Mouse (Mus musculus) large intestine, adult 2 months (tissue): Measurements from ENCODE around the gene Cdh22. TPM values are rescaled to one million over a fixed set of nuclear protein-coding genes. Genes with fewer than 3 reads are reported as not detected.

Source experiments
- DNase-seq: peaks from one replicate; pipeline ENCODE4 v3.0.0-alpha.2; 2012; ENCODE audit warnings: low read depth, low spot score
- WGBS: fragments of 180-500 bp; shearing (Covaris S2); methylation state at CpG from one replicate; pipeline ENCODE4 v1.1.7; 2018; 5-methylcytosine and 5-hydroxymethylcytosine counted together
- polyA plus RNA-seq: library from polyadenylated mRNA; depleted of rRNA; stranded (reverse); fragments of >200 nt; gene quantifications from 2 replicates; pipeline ENCODE4 v1.2.3, GENCODE M21; 2012; rRNA removed

The Cdh22 gene
- polyA plus RNA-seq, 1 experiment: 0.11 TPM

GRCm38 (mm10) chr2:165064489-165064888, 170.2 kb downstream of the Cdh22 start:
- WGBS: 53% methylated on average over 7 of the region's 7 CpGs

GRCm38 (mm10) chr2:165061638-165062433, 172.8 kb downstream of the Cdh22 start:
- DNase-seq: no peak
- 61% methylated on average over 16 of the region's 16 CpGs for WGBS

More at GRCm38 (mm10) chr2:165064489-165064888, 170.2 kb downstream of the Cdh22 start:
- no peak for DNase-seq

Other genes with a start within 250 kb of the Cdh22 start
- 18.1 and 22.0 TPM in 2 replicates for gene Ncoa5, start 200.0 kb downstream of the Cdh22 start, polyA plus RNA-seq
- gene Cd40, start 179.2 kb downstream of the Cdh22 start, polyA plus RNA-seq: 9.5 and 9.6 TPM in 2 replicates
- gene 1700025C18Rik, start 144.1 kb downstream of the Cdh22 start, polyA plus RNA-seq: not detected in 2 replicates
- gene Slc35c2, start 53.0 kb upstream of the Cdh22 start, polyA plus RNA-seq: 67.5 and 156 TPM in 2 replicates
- gene Elmo2, start 91.6 kb upstream of the Cdh22 start, polyA plus RNA-seq: 39.4 and 57.0 TPM in 2 replicates
- gene Zfp663, start 133.9 kb upstream of the Cdh22 start, polyA plus RNA-seq: not detected in 2 replicates
- gene Zfp334, start 153.4 kb upstream of the Cdh22 start, polyA plus RNA-seq: 0.45 and 0.62 TPM in 2 replicates
- gene Ocstamp, start 165.6 kb upstream of the Cdh22 start, polyA plus RNA-seq: 0.69 and 1.8 TPM in 2 replicates
- gene Slc13a3, start 238.4 kb upstream of the Cdh22 start, polyA plus RNA-seq: 0.05 and 0.12 TPM in 2 replicates